Mouse (Mus musculus) retina, postnatal 7 days (tissue): ENCODE measurements at regions not wholly inside any gene's neighbourhood (a gene's known extent, or its start where the extent isn't known, plus 50 kb on each side); places are given as distances from the start of the nearest gene placed in this dataset.

ENCODE experiments used
- DNase-seq: peaks from one replicate; pipeline ENCODE4 v3.0.0-alpha.2; 2012; ENCODE audit warnings: low read depth, low spot score

DNA sequence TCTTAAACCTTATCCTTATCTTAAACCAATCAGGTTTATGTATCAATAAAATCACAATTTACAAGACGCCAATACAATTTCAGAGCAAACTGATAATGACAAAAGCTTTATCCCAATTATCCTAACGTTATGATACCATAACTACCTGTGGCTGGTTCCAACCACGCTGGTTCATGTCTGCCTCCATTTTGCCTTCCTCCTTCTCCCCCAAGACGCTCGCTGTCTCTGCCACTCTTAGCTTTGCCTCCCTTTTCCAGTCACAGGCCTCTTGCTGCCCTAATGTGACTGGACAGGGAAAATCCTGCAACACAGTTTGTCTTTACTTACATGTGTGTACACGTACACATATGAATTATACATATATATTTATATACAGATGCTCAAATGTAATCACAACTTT lies 101.3 kb upstream of the Cpm start:
- DNase-seq: no peak

GRCm38 (mm10) chr10:117527243-117527642 lies 102.1 kb upstream of the Cpm start:
- no peak for DNase-seq

- no peak for DNase-seq
Observed at GRCm38 (mm10) chr10:117526834-117527188, 102.5 kb upstream of the Cpm start.

DNA sequence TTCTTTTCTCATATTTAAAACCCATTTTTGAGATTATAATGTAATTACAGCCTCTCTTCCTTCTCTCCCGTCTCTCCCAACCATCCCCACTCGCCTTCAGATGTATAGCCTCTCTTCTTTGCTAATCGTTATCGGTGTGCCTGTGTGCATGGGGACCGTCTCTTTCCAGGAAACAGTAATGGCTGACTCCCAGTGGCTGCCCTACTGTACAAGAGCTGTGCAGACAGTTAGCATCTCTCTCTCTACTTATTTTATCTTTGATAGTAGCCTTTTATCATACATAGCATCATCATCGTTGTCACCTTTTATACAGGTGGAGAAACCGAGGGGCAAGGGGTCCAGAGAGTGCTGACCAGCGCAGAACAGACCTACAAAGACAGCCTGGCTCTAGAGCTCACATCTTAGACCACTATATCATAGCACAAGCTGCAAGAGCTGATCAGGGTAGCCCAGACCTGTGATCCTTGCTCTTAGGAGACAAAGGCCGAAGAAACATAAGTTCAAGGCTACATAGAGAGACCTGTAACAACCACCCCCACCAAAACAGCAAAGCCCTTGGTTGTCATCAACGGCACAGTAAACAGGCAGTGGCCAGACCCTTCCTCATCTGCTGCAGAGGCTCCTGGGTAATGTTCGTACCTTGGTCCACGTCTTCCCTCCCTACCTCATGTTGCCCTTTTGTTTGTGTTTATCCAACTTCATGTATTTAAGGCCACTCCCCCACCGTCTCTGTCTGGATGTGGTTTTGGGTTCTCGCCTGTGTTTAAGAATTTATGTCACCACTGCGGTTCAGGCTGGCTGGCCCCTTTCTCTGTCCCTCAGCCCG lies 103.1 kb upstream of the Cpm start:
- DNase-seq: no peak

DNA sequence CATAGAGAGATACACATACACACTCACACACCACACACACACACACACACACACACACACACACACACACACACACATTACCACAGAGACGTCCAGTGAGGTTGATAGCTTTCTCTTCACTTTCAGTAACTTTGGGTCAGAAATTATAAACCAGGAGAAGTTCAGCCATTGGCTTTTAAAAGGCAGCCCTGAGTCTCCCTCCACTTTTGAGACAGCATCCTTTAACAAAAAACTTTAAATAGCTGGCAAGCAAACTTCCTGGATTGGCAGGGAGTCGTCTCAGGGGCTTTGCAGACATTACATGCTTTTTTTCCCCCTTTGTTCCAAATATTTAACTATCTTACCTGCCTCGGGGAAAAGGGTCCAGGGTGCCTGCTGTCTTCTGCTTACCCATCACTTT lies 103.7 kb upstream of the Cpm start:
- no peak for DNase-seq

DNA sequence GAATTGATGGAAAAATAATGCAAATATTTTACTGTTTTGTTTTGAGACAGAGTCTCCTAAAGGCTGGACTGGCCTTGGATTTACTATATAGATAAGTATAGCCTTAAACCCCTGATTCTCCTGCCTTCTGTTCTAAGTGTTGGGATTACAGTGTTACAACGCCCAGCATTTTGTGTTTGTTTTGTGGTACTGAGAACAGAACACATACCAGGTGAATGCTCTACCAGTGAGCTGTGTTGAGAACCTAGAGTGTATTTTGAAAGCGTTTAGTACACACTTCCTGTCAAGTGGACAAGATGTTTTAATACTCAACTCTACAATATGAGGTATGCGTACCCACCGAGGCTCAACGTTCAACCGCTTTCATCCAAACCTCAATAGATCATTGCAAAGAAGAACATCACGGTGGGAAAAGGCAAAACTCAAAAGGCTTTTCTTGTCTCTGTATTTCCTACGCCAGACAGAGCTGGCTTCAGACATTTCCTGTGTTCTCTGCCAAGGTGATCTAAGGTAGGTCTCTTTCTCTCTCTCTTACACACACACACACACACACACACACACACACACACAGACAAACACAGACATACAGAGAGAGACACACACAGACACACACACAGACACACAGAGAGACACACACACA lies 104.3 kb upstream of the Cpm start:
- DNase-seq: no peak

DNA sequence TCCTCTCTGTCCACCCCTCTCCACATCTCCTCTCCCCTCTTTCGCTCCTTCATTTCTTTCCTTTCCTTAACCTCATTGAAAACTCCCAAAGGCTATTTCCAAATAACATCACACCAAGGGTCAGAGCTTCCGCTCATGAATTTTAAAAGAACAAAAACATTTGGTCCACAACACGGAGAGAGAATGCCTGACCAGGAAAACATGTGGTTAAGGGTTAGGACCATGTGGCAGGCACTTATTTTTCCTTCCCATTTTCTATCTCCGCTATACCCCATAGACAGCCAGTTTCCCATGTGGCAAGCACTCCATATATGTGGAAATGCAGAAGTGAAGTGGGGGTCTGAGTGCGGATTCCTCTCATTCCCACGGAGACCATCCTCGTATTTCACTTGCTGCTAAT lies 105.2 kb upstream of the Cpm start:
- DNase-seq: no peak

GRCm38 (mm10) chr10:117522906-117523829 lies 106.1 kb upstream of the Cpm start:
- DNase-seq: no peak

- DNase-seq: no peak
Observed at GRCm38 (mm10) chr10:117522373-117522772, 106.9 kb upstream of the Cpm start.

GRCm38 (mm10) chr10:117521315-117522270 lies 107.7 kb upstream of the Cpm start:
- DNase-seq: no peak

GRCm38 (mm10) chr10:117520536-117521314 lies 108.6 kb upstream of the Cpm start:
- no peak for DNase-seq

- no peak for DNase-seq
Observed at GRCm38 (mm10) chr10:117519670-117520535, 109.4 kb upstream of the Cpm start.

DNA sequence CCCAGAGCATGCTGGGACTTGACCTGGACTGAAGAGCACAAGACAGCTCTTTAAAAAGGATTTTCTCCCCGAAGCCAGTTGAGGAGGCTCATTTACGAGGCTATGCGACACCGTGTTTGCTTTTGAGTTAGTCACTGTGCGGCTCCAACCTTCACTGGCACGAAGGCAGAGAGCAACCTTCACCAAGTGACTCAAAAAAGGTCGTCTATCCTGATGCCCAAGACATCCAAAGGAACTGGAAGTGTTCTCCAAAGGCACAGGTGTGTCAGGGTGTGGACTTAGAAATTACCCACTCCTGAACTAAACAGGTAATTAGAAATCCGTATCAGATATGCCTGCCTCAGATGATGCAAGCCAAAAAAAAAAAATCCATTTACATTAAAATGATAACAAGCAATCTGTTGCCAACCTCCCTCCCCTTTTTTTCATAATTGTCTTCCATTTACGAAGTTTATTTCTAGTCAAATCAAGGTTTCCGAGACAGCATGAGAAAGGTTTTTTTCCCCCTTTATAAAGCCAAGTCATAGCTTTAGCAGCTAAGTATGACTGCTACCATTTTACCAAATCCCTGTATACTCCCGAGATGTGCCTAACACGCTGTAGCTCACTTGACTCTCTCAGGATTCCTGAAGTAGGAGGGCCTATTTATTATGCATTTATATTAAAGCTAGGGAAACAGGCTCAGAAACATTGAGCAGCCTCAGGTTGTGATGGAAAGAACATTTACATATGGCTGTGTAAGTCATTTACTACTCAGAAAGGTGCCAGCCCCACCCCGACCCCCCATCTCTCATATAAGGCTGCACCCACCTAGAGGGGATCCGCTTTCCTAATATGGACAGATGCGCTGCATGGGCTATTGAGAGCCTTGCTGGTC lies 110.3 kb upstream of the Cpm start:
- DNase-seq: no peak

GRCm38 (mm10) chr10:117517800-117518770 lies 111.2 kb upstream of the Cpm start:
- DNase-seq: no peak

- DNase-seq: no peak
Observed at GRCm38 (mm10) chr10:117517071-117517714, 112.1 kb upstream of the Cpm start.

DNA sequence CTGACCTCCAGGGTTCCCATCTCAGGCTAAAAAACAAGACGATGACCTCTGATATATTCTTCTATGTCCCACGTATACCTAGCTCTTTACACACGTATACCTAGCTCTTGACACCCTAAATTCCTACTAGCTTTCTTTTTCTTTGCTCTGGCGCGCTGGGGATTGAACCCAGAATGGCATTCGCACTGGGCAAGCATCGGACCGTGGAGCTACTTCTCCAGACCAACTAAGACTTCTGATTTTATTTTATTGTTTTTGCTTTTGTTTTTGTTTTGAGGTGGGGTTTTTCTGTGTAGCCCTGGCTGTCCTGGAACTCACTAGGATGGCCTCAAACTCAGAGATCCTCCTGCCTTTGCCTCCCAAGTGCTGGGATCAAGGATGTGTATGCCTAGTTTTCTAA lies 112.8 kb upstream of the Cpm start:
- no peak for DNase-seq
